Mouse (Mus musculus) ovary, postnatal 10 days (tissue): ENCODE measurements around the gene Sgtb.

ENCODE experiments used
- DNase-seq: peaks from one replicate; pipeline ENCODE4 v3.0.0; 2022; ENCODE audit warnings: low spot score

Sgtb gene

DNA sequence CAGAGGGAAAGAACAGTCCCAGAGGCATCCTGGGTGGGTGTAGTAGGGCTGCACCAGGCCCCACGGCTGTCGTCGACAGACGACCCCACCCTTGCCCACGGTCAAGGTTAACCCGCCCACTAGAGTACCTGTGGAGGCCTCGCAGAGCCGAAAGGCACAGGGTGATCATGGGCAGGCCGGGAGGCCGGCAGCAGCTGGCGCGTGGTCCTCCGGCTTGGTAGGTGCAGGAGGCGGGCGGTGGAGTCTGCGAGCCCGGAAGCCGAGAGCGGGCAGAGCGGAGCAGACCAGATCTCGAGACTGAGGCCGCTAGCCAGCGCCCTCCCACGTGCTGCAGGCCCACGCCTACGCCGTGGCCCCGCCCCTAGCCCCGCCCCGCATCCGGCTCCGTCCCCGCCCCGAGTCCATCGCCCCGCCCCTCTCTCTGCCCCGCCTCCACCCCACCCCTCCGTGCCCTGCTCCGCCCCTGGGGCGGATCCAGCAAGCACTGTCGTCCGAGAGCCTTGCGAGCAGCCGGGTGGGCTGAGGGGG, at the start of gene Sgtb, which contains the start of gene Nln:
Gene Sgtb (plus strand): TSS at position 454 of the 528 bp plus-strand sequence.
Gene Nln (minus strand): TSS at position 327 of the 528 bp plus-strand sequence.
- DNase-seq: peak; percentile 58

DNA sequence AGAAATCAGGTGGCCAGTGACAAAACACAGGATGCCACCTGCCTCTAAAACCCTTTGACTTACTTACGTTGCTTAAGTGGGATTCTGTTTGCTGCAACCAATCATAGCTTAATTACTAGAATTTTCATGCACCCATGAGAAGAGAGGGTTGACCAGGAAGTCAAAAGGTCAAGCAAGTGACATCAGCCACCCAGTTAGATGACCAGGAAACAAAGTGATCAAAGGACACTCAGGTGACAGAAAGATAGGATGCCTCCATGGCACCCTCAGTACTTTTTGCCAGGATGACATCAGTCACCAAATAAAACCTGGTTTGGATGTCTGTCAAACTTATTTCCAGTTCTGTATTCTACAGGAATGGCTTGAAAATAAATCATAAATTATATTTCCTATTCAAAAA, 49.3 kb upstream of the Sgtb start:
- DNase-seq: no peak

DNA sequence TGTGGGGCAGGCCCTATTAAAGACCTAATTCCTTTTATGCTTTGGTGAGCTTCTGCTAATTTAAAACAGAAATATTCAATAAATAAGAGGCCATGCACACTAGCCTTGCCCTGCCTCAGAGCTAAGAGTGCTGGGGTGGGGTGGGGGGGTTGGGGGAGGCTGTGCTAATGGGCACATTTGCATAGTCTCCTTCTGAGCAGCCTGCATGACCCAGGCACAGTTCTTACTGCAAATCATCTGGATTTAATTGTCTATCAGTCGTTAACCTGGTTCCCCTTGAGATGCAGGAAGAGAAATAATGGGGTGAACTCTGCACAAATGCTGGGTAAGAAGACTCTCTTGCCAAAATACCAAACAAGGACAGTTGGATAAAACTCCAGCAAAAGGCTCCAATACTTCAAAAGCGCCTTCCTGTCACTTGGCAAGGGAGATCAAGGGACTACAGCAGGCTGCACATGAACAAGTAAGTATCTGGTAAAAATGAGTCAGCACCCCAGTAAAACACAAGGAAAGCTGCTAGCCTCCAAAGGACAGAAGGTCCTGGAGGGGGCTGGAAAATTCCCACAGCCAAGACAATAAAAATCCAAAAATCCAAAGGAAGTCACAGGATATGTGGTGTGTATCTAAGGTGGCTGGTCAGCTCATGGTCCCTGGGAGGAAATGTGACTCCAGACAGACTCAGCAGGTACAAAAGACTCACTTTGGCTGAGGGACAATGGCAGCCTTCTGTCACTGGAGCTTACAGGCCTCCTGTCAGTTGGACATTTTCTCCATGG, 47.4 kb upstream of the Sgtb start:
- DNase-seq: no peak

GRCm38 (mm10) chr13:104063061-104063460, 46.5 kb upstream of the Sgtb start:
- no peak for DNase-seq

GRCm38 (mm10) chr13:104065649-104066347, 43.7 kb upstream of the Sgtb start:
- no peak for DNase-seq

- DNase-seq: no peak
Measured at GRCm38 (mm10) chr13:104069216-104069615, 40.3 kb upstream of the Sgtb start.

- DNase-seq: no peak
Measured at GRCm38 (mm10) chr13:104070703-104071102, 38.8 kb upstream of the Sgtb start.

DNA sequence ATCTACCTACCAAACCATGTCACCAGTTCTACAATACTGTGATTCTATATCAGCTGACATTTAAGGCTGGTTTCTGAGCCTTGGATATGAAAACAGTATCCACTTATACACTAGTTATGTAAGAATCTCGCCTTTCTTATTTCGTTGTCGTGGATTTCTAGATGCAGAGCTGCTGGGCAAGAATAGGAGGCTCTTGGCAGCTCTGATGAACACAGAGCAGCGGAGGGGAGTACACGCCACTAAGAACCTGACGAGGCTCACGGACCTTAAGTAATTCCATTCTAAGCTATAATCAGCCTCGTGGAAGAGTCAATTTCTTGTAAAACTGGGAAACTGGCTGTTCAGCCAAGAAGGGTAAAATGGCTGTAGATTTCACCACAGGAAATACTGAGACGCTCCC, 37.2 kb upstream of the Sgtb start:
- no peak for DNase-seq

GRCm38 (mm10) chr13:104074230-104074629, 35.3 kb upstream of the Sgtb start:
- DNase-seq: no peak

- no peak for DNase-seq
Measured at GRCm38 (mm10) chr13:104074731-104075130, 34.8 kb upstream of the Sgtb start.

- DNase-seq: no peak
Measured at GRCm38 (mm10) chr13:104076993-104077392, 32.5 kb upstream of the Sgtb start.

- no peak for DNase-seq
Measured at GRCm38 (mm10) chr13:104082504-104082903, 27.0 kb upstream of the Sgtb start.

- no peak for DNase-seq
Measured at GRCm38 (mm10) chr13:104084600-104084999, 24.9 kb upstream of the Sgtb start.

DNA sequence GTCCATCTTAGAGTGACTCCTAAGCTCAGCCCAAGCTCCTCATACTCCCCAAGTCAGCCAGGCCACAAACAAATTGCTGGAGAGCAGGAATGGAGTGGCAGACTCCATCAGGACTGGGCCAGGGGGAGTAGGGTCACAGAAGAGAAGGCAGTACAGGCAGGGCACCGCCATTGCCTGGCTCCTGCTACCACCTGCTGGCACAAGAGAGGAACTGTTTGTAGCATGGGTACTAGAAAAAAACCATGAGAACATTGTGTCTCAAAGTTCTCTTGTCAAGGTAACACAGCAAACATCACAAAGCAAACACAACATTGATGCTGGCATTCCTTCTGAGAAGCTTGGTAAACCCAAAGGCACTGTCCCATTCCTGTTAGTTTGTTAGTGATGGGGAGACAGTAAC, 20.2 kb upstream of the Sgtb start:
- DNase-seq: no peak

- no peak for DNase-seq
Measured at GRCm38 (mm10) chr13:104091734-104092133, 17.8 kb upstream of the Sgtb start.

GRCm38 (mm10) chr13:104094531-104095385, 14.8 kb upstream of the Sgtb start:
- no peak for DNase-seq

- no peak for DNase-seq
Measured at GRCm38 (mm10) chr13:104095955-104096354, 13.6 kb upstream of the Sgtb start.

GRCm38 (mm10) chr13:104097190-104097589, 12.4 kb upstream of the Sgtb start:
- no peak for DNase-seq

DNA sequence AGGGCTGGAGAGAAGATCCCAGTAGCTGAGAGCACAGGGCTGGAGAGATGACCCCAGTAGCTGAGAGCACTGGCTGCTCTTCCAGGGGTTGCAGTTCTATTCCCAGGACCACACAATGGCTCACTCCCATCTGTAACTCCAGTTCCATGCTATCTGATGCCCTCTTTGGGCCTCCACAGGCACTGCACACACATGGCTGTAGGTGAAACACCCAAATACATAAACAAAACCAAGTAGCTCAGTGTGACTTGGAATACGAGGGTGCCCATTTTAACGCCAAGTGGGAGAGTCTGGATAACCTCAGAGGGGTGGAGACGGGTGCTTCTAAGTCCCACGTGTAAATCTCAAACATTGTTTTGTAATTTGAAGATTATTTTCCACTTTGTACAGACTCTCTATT, 9.1 kb upstream of the Sgtb start:
- DNase-seq: no peak

DNA sequence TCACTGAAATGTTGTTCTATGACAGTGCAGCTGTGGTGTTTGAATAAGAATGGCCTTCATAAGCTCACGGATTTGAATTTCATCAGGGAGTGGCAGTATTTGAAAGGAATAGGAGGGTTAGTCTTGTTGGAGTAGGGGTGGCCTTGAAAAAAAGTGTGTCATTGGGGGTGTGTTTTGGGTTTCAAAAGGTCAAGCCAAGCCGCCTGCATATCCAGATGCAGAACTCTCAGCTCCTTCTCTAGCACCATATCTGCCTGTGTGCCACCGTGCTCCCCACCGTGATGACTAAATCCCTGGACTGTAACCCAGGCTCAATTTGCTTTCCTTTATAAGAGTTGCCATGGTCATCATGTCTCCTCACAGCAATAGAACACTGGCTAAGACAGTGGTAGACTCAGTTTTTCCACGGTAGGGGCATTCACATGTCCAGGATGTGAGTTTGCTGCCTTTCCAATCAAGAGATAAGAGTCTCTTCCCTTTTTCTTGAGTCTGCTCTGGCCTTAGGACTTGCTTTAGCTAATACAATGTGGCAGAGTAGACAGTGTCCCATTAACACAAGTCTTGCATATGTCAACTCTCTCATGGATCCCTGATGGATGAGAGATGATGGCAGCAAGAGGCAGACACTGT, 7.8 kb upstream of the Sgtb start:
- no peak for DNase-seq

DNA sequence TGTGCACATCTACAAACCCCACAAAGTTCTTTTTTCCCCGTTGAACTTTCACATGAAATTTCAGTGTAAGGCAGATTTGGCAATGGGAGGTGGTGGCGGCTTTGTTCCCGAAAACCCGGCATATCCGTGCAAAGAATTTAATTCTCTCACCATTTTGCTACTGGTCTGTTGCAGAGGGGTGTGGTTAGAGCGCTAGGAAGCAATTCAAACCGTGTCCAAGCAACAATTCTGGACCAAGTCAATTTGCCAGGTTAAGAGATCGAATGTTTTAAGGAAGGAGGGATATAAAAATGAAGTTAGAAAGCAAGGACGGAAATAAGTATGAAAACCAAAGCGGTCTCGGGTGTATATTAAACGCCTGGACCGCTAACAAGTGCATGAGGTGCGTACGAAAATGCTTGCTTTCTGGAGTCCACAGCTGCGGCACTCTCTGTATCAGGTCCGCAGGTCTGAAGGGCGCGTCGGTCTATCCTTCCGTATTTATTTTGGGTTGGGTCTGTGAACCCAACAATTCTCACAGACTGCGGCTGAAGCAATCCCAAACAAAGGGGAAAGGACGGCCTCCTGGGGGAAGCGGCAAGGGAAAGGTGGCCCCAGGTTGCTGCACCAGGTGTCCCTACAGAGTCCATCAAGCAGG, 772 bp upstream of the Sgtb start:
- no peak for DNase-seq
